Mouse (Mus musculus) cortical plate, adult 2 months (tissue): ENCODE data around the gene Tanc1. TPM values are rescaled to one million over a fixed set of nuclear protein-coding genes. Genes with fewer than 3 reads are reported as not detected.

Experiments
- H3K27ac ChIP-seq: fragments of 200-500 bp; 2 replicates; pipeline ENCODE4 v1.5.1; 2012; ENCODE audit warnings: low read length, control low read depth, inconsistent platforms; ENCODE audit not compliant: insufficient read depth
- H3K4me1 ChIP-seq: fragments of 200-500 bp; 2 replicates; pipeline ENCODE4 v1.6.1; 2011; ENCODE audit warnings: low read length; ENCODE audit not compliant: control insufficient read depth, insufficient read depth
- H3K4me3 ChIP-seq: fragments of 200-500 bp; 2 replicates; pipeline ENCODE4 v1.5.1; 2011; ENCODE audit warnings: mild to moderate bottlenecking, low read length, control low read depth; ENCODE audit not compliant: insufficient read depth
- CTCF ChIP-seq: fragments of 200-500 bp; IDR thresholded peaks from 2 replicates; pipeline ENCODE4 v1.5.1; 2011; ENCODE audit warnings: mild to moderate bottlenecking, control low read depth, low read length; ENCODE audit not compliant: insufficient read depth; ENCODE audit errors: extremely low read depth
- POLR2A ChIP-seq: fragments of 200-500 bp; IDR thresholded peaks from 2 replicates; pipeline ENCODE4 v1.6.1; 2011; ENCODE audit warnings: mild to moderate bottlenecking, low read length, control low read depth; ENCODE audit not compliant: insufficient read depth; ENCODE audit errors: extremely low read depth
- polyA plus RNA-seq: library from polyadenylated mRNA; depleted of rRNA; stranded (reverse); fragments of >200 nt; gene quantifications from 2 replicates; pipeline ENCODE4 v1.2.3, GENCODE M21; 2012

Gene Tanc1
- polyA plus RNA-seq, 1 experiment: 9.8 TPM

GRCm38 (mm10) chr2:59659686-59660085, 47.8 kb downstream of the Tanc1 start:
- TF ChIP-seq POLR2A (no peak), CTCF (no peak)
- no peak overlapping the region for H3K27ac ChIP-seq
- H3K4me1 ChIP-seq: 0 out of 2 replicates have a peak, but pooled peaks cover 3% of the 10 kb centered on the region
- H3K4me3 ChIP-seq: no peak overlapping the region

DNA sequence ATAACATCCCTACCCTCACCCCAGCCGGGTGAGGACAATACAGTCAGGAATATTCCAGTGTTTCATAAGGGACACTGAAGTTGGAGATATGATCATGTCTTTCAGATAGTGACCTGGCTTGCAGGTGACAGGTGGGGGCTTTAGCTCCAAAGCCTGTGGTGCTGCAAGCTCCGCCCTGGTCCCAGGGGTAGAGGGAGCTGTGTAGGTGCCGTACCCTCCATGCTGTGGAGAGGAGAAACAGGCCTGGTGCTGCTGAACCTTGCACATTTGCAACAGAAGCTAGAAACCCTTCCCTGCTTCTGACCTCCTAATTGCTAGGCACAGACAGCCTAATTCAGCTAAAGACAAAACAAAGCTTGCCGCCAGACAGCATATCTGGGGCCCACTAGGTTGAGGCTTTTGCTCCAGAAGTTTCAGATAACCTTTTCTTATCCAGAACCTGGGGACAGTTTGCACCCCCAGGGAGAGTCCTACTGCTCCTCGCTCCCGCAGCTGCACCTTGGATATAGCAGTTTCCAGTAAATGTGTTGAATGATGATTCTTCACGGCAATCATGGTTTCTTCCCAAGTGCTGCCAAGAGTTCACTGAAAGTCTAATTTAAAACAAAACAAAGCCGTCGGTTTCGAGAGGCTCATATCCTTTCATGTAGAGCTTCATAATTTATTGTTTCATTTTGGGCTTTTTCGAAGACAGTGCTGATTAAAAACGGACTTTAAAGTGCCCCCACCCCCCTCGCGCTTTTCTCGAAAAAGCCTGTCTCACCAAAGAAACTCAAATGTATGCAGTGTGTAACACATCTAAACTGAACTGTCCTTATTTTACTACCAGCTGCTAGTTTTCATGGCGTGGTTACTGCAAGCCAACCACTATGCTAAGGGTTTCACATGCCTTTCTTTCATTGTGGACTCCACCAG, 49.3 kb downstream of the Tanc1 start:
- H3K4me3 ChIP-seq: no peak overlapping the region
- no peak overlapping the region for H3K27ac ChIP-seq
- no peak for TF ChIP-seq POLR2A
- TF ChIP-seq CTCF: no peak

GRCm38 (mm10) chr2:59664803-59665567, 53.1 kb downstream of the Tanc1 start:
- no peak overlapping the region for H3K4me3 ChIP-seq
- H3K4me1 ChIP-seq: no peaks in the 10 kb centered on the region
- no peak overlapping the region for H3K27ac ChIP-seq
- TF ChIP-seq CTCF: no peak
- no peak for TF ChIP-seq POLR2A

More for the DNA sequence above, 49.3 kb downstream of the Tanc1 start:
- no peaks in the 10 kb centered on the region for H3K4me1 ChIP-seq

DNA sequence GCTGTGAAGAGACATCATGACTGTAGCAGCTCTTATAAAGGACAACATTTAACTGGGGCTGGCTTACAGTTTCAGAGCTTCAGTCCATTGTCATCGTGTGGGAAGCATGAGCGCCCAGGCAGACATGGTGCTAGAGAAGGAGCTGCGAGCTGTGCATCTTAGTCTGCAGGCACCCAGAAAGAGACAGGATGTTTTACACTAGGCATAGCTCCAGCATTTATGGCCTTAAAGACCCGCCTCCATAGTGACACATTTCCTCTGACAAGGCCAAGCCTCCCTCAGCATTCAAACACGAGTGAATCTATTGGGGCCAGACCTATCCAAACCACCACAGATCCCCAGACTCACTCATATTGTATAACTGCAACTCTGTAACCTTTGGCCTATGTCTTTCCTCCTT, 54.7 kb downstream of the Tanc1 start:
- no peak overlapping the region for H3K27ac ChIP-seq
- H3K4me1 ChIP-seq: no peaks in the 10 kb centered on the region
- H3K4me3 ChIP-seq: no peak overlapping the region
- no peak for TF ChIP-seq POLR2A
- TF ChIP-seq CTCF: no peak

GRCm38 (mm10) chr2:59670087-59671060, 58.5 kb downstream of the Tanc1 start:
- TF ChIP-seq POLR2A (no peak), CTCF (no peak)
- Histone ChIP-seq H3K4me3 (no peak overlapping the region), H3K4me1 (no peaks in the 10 kb centered on the region), H3K27ac (peak overlapping the region; percentile 31; the same call in 1 of the 2 replicates)

- no peaks in the 10 kb centered on the region for H3K4me1 ChIP-seq
- H3K27ac ChIP-seq: no peak overlapping the region
- H3K4me3 ChIP-seq: no peak overlapping the region
- TF ChIP-seq POLR2A (no peak), CTCF (no peak)
Measured at GRCm38 (mm10) chr2:59671671-59672070, 59.8 kb downstream of the Tanc1 start.

DNA sequence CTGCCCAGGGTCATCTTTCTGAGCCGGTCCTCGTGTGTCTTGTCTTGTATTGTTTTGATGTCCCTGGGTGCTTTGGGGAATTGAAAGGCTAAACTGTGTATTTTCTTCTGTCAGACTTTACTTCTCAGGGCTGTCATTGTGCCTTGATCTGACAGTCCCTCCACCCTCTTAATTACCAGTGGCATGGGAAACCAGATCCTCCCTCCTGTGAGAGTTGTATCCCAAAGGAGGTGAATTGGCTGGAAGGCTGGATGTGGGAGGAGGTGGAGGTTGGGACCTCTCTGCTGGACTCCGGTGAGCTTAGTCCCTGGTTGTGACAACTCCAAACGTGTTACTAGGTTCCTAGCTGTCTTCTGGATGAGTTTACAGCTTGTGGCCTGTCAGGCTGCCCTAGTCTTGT, 60.2 kb downstream of the Tanc1 start:
- TF ChIP-seq CTCF: no peak
- TF ChIP-seq POLR2A: no peak
- Histone ChIP-seq H3K4me3 (no peak overlapping the region), H3K27ac (no peak overlapping the region), H3K4me1 (no peaks in the 10 kb centered on the region)

DNA sequence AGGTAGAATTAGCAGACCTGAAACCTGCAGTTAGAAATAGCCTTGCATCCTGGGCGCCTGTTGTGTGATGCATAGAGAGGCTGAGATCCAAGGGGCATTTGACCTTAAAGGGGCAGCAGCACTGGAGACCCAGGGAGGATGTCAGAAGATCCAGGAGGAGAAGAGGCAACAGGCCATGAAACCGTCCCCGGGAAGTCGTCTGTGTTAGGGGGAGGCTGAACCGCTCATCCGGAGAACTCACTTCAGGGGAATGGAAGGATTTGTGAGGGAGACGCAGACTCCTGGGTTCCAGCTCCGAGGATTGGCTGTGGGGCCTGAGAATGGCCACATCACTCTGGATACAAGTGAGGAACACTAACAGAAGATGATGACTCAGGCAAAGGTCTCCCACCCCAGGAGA, 60.8 kb downstream of the Tanc1 start:
- no peak for TF ChIP-seq CTCF
- no peak for TF ChIP-seq POLR2A
- H3K27ac ChIP-seq: no peak overlapping the region
- H3K4me1 ChIP-seq: no peaks in the 10 kb centered on the region
- H3K4me3 ChIP-seq: no peak overlapping the region

- H3K4me3 ChIP-seq: no peak overlapping the region
- TF ChIP-seq CTCF (no peak), POLR2A (no peak)
- H3K4me1 ChIP-seq: no peaks in the 10 kb centered on the region
- H3K27ac ChIP-seq: no peak overlapping the region
Measured at GRCm38 (mm10) chr2:59673351-59673750, 61.5 kb downstream of the Tanc1 start.
